In genomic region chrX:98841606-98842005, GRCm38 (mm10) we compare ENCODE assay signal across 18 mouse cellular contexts. TPM values are rescaled to one million over a fixed set of nuclear protein-coding genes. Genes with fewer than 3 reads are reported as not detected.
"Had no signal": no experiment of that assay in that cellular context is flagged by ENCODE, and none has a peak within 500 bp of the region (broad histone marks: within the 10 kb centered on the region; RNA-seq: fewer than 3 reads in every experiment).

No protein-coding gene starts in this region.

- H3K27ac ChIP-seq: midbrain, embryonic 10.5 days; midbrain, embryonic 12.5 days; neural tube, embryonic 13.5 days; neural tube, embryonic 15.5 days had no signal

- H3K4me3 ChIP-seq: midbrain, embryonic 10.5 days; midbrain, embryonic 12.5 days; neural tube, embryonic 13.5 days; neural tube, embryonic 15.5 days had no signal

- H3K4me1 ChIP-seq: midbrain, embryonic 10.5 days; midbrain, embryonic 12.5 days; neural tube, embryonic 13.5 days; neural tube, embryonic 15.5 days had no signal

- H3K9ac ChIP-seq: lung, embryonic 14.5 days; midbrain, embryonic 12.5 days; neural tube, embryonic 13.5 days; neural tube, embryonic 15.5 days had no signal

- DNase-seq: lung, adult 18-20 months; lung, embryonic 14.5 days; lung, postnatal 14 days; lung, postnatal 36 days; midbrain, embryonic 14.5 days; retina, postnatal 1 day; right cerebral cortex, adult 18-20 months; right cerebral cortex, postnatal 25 days; right cerebral cortex, postnatal 4 days; spleen, adult 18-20 months; thymus, adult 18-20 months; thymus, postnatal 14 days; thymus, postnatal 36 days had no signal

- H3K27me3 ChIP-seq: midbrain, embryonic 12.5 days; neural tube, embryonic 13.5 days; neural tube, embryonic 15.5 days had no signal

- H3K9me3 ChIP-seq: midbrain, embryonic 10.5 days; midbrain, embryonic 12.5 days; neural tube, embryonic 13.5 days; neural tube, embryonic 15.5 days had no signal

- H3K4me2 ChIP-seq: lung, embryonic 14.5 days; midbrain, embryonic 12.5 days; neural tube, embryonic 13.5 days; neural tube, embryonic 15.5 days had no signal

- H3K36me3 ChIP-seq: midbrain, embryonic 10.5 days; midbrain, embryonic 12.5 days; neural tube, embryonic 13.5 days; neural tube, embryonic 15.5 days had no signal

RNA-seq across cellular contexts. Expression of gene Ophn1, which starts 49.2 kb away (rescaled TPM):
- total RNA-seq: monocyte, adult 5-6 weeks had no signal
